Mouse (Mus musculus) left cerebral cortex, adult 2 months (tissue): ENCODE data around the gene Ngef. TPM values are rescaled to one million over a fixed set of nuclear protein-coding genes. Genes with fewer than 3 reads are reported as not detected.

Source experiments
- DNase-seq, 2 experiments: peaks; one replicate each; pipeline ENCODE4 v3.0.0; 2021 to 2022; ENCODE audit warnings: low spot score in 2 of 2, mixed read lengths in 1 of 2; ENCODE audit errors: extremely low spot score in 1 of 2
- H3K27ac ChIP-seq: fragments of 200-600 bp; 2 replicates; pipeline ENCODE4 v1.8.1; 2022
- H3K4me3 ChIP-seq: fragments of 200-600 bp; 2 replicates; pipeline ENCODE4 v1.8.1; 2022
- CTCF ChIP-seq: fragments of 200-600 bp; IDR thresholded peaks from 2 replicates; pipeline ENCODE4 v1.8.1; 2022; ENCODE audit warnings: antibody characterized with exemption, mild to moderate bottlenecking, moderate library complexity
- intact Hi-C: fragments of 180-260 bp; cut with DNase I; formaldehyde crosslinking; loops from one replicate; pipeline ENCODE4 v1.15.1; 2025
- total RNA-seq, 2 experiments: library from RNA; stranded (reverse); gene quantifications; 2 replicates each; pipeline ENCODE4 v1.2.3; 2021

Gene Ngef
- total RNA-seq, 2 experiments from 2014 or later, result 347 to 364 TPM

DNA sequence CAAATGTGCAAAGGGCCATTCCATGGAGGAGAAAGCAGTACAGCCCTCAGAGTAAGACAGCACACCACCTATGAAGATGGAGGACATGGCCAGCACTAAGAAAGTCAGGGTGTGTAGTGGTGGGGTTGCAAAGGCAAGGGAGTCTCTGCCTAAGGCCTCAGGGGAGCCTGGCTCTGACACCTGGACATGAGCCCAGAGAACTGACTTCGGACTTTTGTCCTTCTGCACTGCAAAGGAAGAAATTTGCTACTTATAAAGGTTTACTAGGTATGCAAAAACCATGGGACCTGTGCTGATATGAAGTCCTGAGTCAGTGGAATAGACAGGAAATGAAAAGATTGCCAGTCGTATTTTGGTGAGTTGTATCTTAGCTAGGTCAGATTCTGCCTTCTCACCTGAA lies 28.1 kb upstream of the Ngef start:
- DNase-seq, result no peak
- intact Hi-C loops, result no loop called here
- no peak for TF ChIP-seq CTCF
- H3K27ac ChIP-seq, result no peak overlapping the region
- no peak overlapping the region for H3K4me3 ChIP-seq

DNA sequence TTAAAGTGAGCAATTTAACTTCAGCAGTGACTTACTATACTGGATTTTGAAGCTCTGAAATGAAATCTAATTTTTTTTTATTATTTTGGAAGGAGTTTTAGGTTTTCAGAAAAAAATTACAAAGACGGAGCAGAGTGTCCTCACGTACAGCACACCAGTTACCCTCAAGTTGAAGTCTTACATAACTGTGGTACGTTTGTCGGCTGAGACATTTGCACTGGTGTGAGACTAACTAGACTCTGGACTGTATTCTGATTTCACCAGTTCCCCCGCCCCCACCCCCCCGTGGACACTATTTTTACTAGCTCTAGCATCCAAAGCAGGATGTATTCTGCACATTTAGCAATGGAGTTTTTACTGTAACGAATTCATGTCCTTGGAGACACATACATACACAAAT lies 26.9 kb upstream of the Ngef start:
- Histone ChIP-seq H3K4me3 (no peak overlapping the region), H3K27ac (no peak overlapping the region)
- no peak for DNase-seq
- intact Hi-C loops, result no loop called here
- TF ChIP-seq CTCF, result no peak

- no peak for TF ChIP-seq CTCF
- DNase-seq, result no peak
- Histone ChIP-seq H3K27ac (peak overlapping the region; percentile 87), H3K4me3 (no peak overlapping the region)
- intact Hi-C loops, result loop anchor here (1.0 to 5.0 kb wide), 4 partner anchors 9 to 128 kb away; partner anchors contain the start of gene Neu2
Observed at GRCm38 (mm10) chr1:87594671-87595070, 21.0 kb upstream of the Ngef start.

GRCm38 (mm10) chr1:87594261-87594660 lies 20.6 kb upstream of the Ngef start:
- peak; percentile 40 to 49 for DNase-seq
- peak overlapping the region; percentile 87 for H3K27ac ChIP-seq
- no peak overlapping the region for H3K4me3 ChIP-seq
- intact Hi-C loops, result loop anchor here (1.0 to 5.0 kb wide), 4 partner anchors 9 to 128 kb away; partner anchors contain the start of gene Neu2
- no peak; the same call in 1 of the 2 replicates for TF ChIP-seq CTCF

GRCm38 (mm10) chr1:87589980-87590379 lies 16.3 kb upstream of the Ngef start:
- no peak for TF ChIP-seq CTCF
- intact Hi-C loops, result loop anchor here (1.0 to 5.0 kb wide), 4 partner anchors 15 to 132 kb away; partner anchors contain the start of gene Neu2

GRCm38 (mm10) chr1:87589162-87589561 lies 15.5 kb upstream of the Ngef start:
- intact Hi-C loops, result loop anchor here (1.0 kb wide), 1 partner anchor 16 kb away; no protein-coding TSS in a partner anchor
- H3K4me3 ChIP-seq, result no peak overlapping the region
- no peak for TF ChIP-seq CTCF
- peak overlapping the region; percentile 74 for H3K27ac ChIP-seq
- DNase-seq, result peak; percentile 63 to 69

More at GRCm38 (mm10) chr1:87589980-87590379, 16.3 kb upstream of the Ngef start:
- Histone ChIP-seq H3K4me3 (no peak overlapping the region), H3K27ac (peak overlapping the region; percentile 47)
- DNase-seq, result no peak

GRCm38 (mm10) chr1:87580824-87581223 lies 7.2 kb upstream of the Ngef start:
- DNase-seq, result no peak
- H3K27ac ChIP-seq, result no peak overlapping the region
- TF ChIP-seq CTCF, result no peak
- no peak overlapping the region for H3K4me3 ChIP-seq
- intact Hi-C loops, result no loop called here

DNA sequence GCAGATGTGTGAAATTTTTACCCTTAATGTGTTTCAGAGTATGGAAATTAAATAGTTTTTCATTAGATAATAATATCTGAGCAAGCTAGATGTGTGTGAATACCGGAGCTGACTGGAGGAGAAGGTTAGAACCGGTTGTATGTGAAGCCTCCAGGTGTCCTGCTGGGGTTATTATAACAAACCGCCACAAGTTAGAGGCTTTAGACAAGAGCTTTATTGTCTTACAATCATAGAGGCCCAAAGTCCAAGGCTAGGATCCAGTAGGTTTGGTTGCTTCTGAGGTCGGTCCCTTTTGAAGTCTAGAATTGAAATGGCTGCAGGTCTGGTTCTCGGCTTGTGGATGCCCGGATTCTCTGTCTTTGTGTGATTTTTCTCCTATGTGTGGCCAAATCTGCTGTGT lies 5.3 kb upstream of the Ngef start:
- no peak for TF ChIP-seq CTCF
- Histone ChIP-seq H3K4me3 (no peak overlapping the region), H3K27ac (no peak overlapping the region)
- no peak for DNase-seq
- intact Hi-C loops, result no loop called here

DNA sequence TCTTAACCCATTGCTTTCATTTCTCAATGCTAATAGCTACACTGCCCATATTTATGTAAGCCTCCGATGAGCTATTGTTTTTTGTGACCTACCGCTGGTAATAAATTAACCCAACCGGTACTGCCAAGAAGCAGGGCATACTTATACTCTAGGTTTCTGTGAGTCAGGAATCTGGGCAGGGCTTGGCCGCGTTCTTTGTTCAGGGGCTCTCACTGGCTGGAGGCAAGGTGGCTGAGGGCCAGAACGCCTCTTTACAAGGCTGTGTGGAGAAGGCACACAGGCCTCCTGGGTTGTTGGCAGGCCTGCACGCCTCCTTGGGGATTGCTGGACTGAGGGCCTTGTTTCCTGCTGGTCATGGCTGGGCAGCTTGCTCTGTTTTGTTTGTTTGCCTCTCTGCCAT lies 1.1 kb upstream of the Ngef start:
- intact Hi-C loops, result no loop called here
- no peak for DNase-seq

DNA sequence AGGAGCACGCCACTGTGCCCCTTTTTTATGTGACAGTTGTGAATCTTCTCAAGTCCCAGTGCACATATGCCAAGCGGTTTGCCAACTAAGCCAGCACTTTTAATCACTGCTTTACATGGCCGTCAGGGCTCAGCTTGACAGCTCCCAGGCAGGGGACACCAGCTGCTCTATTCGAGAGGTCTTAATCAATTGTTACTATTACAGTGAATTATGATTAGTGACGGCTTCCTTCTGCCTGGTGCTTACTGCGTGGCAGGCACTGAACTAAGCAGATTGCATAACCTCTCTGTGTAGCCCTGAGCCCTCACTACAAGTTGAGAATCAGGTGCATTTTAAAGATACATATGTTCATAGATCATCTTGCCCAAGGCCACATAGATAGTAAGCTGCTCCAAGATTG lies 683 bp upstream of the Ngef start:
- no peak overlapping the region for H3K4me3 ChIP-seq
- no peak for TF ChIP-seq CTCF
- H3K27ac ChIP-seq, result no peak overlapping the region
- no peak for DNase-seq
- intact Hi-C loops, result no loop called here

More for the DNA sequence above, 1.1 kb upstream of the Ngef start:
- H3K4me3 ChIP-seq, result no peak overlapping the region
- TF ChIP-seq CTCF, result no peak
- H3K27ac ChIP-seq, result no peak overlapping the region

DNA sequence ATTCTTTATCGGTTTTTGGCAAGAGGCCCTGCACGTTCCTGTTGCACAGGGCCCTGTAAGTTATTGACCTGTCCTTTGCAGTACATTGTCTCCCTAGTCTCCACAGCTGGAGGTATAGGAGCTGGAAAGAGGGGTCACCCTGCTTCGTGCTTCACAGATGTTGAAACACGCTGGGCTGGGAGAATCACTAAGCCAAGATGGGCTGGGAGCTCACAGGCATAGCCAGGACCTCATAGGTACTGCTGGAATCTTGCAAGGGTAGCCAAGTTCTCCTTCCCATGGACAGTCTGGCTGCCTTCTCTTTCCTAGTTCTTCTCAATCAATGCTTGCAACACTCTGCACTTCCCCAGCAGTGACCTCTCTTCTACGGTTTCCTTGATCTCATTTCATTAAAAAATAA lies 409 bp downstream of the Ngef start:
- Histone ChIP-seq H3K27ac (no peak overlapping the region), H3K4me3 (no peak overlapping the region)
- no peak for TF ChIP-seq CTCF
- intact Hi-C loops, result no loop called here
- DNase-seq, result no peak

GRCm38 (mm10) chr1:87568398-87568797 lies 5.3 kb downstream of the Ngef start:
- TF ChIP-seq CTCF, result peak; percentile 60
- H3K4me3 ChIP-seq, result no peak overlapping the region
- no peak for DNase-seq
- intact Hi-C loops, result no loop called here
- no peak overlapping the region for H3K27ac ChIP-seq

GRCm38 (mm10) chr1:87565760-87566159 lies 7.9 kb downstream of the Ngef start:
- H3K4me3 ChIP-seq, result no peak overlapping the region
- TF ChIP-seq CTCF, result no peak
- no peak for DNase-seq
- intact Hi-C loops, result no loop called here
- no peak overlapping the region for H3K27ac ChIP-seq
